Mouse (Mus musculus) lung, postnatal 14 days (tissue): ENCODE results near the gene Ift57.

ENCODE experiments used
- DNase-seq: peaks from one replicate; pipeline ENCODE4 v3.0.0; 2021

Ift57 gene

GRCm38 (mm10) chr16:49698620-49699525, at the start of gene Ift57:
TSS of gene Ift57 (plus strand) at chr16:49699233.
- peak; percentile 99 for DNase-seq

- no peak for DNase-seq
Observed at GRCm38 (mm10) chr16:49657182-49657581, 41.9 kb upstream of the Ift57 start.

- no peak for DNase-seq
Observed at GRCm38 (mm10) chr16:49658029-49658428, 41.0 kb upstream of the Ift57 start.

- DNase-seq = no peak
Observed at GRCm38 (mm10) chr16:49659131-49659530, 39.9 kb upstream of the Ift57 start.

- no peak for DNase-seq
Observed at GRCm38 (mm10) chr16:49660111-49660510, 38.9 kb upstream of the Ift57 start.

- no peak for DNase-seq
Observed at GRCm38 (mm10) chr16:49662201-49662600, 36.8 kb upstream of the Ift57 start.

- DNase-seq = no peak
Observed at GRCm38 (mm10) chr16:49664677-49665076, 34.4 kb upstream of the Ift57 start.

- no peak for DNase-seq
Observed at GRCm38 (mm10) chr16:49679666-49680065, 19.4 kb upstream of the Ift57 start.

GRCm38 (mm10) chr16:49684961-49685360, 14.1 kb upstream of the Ift57 start:
- no peak for DNase-seq

- DNase-seq = no peak
Observed at GRCm38 (mm10) chr16:49699821-49700220, 788 bp downstream of the Ift57 start.

GRCm38 (mm10) chr16:49708074-49708473, 9.0 kb downstream of the Ift57 start:
- no peak for DNase-seq

GRCm38 (mm10) chr16:49710188-49710587, 11.2 kb downstream of the Ift57 start:
- DNase-seq = no peak

GRCm38 (mm10) chr16:49713302-49713701, 14.3 kb downstream of the Ift57 start:
- DNase-seq = no peak

GRCm38 (mm10) chr16:49720671-49721070, 21.6 kb downstream of the Ift57 start:
- no peak for DNase-seq

GRCm38 (mm10) chr16:49721678-49722077, 22.6 kb downstream of the Ift57 start:
- DNase-seq = no peak

GRCm38 (mm10) chr16:49723222-49723621, 24.2 kb downstream of the Ift57 start:
- DNase-seq = no peak

GRCm38 (mm10) chr16:49724232-49724631, 25.2 kb downstream of the Ift57 start:
- no peak for DNase-seq

- no peak for DNase-seq
Observed at GRCm38 (mm10) chr16:49724931-49725330, 25.9 kb downstream of the Ift57 start.

GRCm38 (mm10) chr16:49725446-49725845, 26.4 kb downstream of the Ift57 start:
- no peak for DNase-seq

- DNase-seq = no peak
Observed at GRCm38 (mm10) chr16:49726216-49726615, 27.2 kb downstream of the Ift57 start.

- no peak for DNase-seq
Observed at GRCm38 (mm10) chr16:49726761-49727160, 27.7 kb downstream of the Ift57 start.

- DNase-seq = no peak
Observed at GRCm38 (mm10) chr16:49736536-49736935, 37.5 kb downstream of the Ift57 start.

- no peak for DNase-seq
Observed at GRCm38 (mm10) chr16:49747360-49747759, 48.3 kb downstream of the Ift57 start.

- no peak for DNase-seq
Observed at GRCm38 (mm10) chr16:49752906-49753305, 53.9 kb downstream of the Ift57 start.

- DNase-seq = no peak
Observed at GRCm38 (mm10) chr16:49753318-49753717, 54.3 kb downstream of the Ift57 start.
